Mouse (Mus musculus) heart, adult 2 months (tissue): ENCODE measurements around the gene Rad54l.

Source experiments
- CTCF ChIP-seq: fragments of 200-600 bp; IDR thresholded peaks from 2 replicates; pipeline ENCODE4 v1.8.1; 2022; ENCODE audit warnings: antibody characterized with exemption, mild to moderate bottlenecking, moderate library complexity
- POLR2A ChIP-seq: fragments of 200-500 bp; IDR thresholded peaks from 2 replicates; pipeline ENCODE4 v1.6.1; 2011; ENCODE audit warnings: mild to moderate bottlenecking, low read depth, low read length, control low read depth; ENCODE audit not compliant: insufficient read depth

- TF ChIP-seq CTCF (peak; percentile 35), POLR2A (no peak)
These were observed 43.9 kb upstream of the Rad54l start, which contains the start of gene Tspan1 for GRCm38 (mm10) chr4:116167404-116167803.
